Mouse (Mus musculus) stomach, postnatal 0 days (tissue): ENCODE measurements around the gene Trak2.

Experiments used
- CTCF ChIP-seq: IDR thresholded peaks from 2 replicates; pipeline ENCODE4 v1.5.1; 2016; ENCODE audit warnings: antibody characterized with exemption, low read depth, mild to moderate bottlenecking, moderate library complexity
- EP300 ChIP-seq: optimal IDR thresholded peaks from 2 replicates; pipeline ENCODE3; 2016; ENCODE audit warnings: antibody characterized with exemption

- TF ChIP-seq CTCF (no peak), EP300 (no peak)
These were observed 26.5 kb downstream of the Trak2 start for GRCm38 (mm10) chr1:58946718-58947117.
